Mouse (Mus musculus) hindbrain, embryonic 11.5 days (tissue): ENCODE results near the gene Vldlr. TPM values are rescaled to one million over a fixed set of nuclear protein-coding genes. Genes with fewer than 3 reads are reported as not detected.

Source experiments
- ATAC-seq: fragments of 200-750 bp; cut with Nextera tagmentation; 2 replicates; pipeline ENCODE4 v1.8.0; 2017; ENCODE audit warnings: mild to moderate bottlenecking, moderate TSS enrichment, moderate library complexity; ENCODE audit not compliant: low FRiP score
- DNase-seq: peaks from one replicate; pipeline ENCODE4 v3.0.0-alpha.2; 2015; ENCODE audit warnings: low spot score
- H3K27ac ChIP-seq: fragments of 300-500 bp; sonication (generic); 2 replicates; pipeline ENCODE4 v1.5.1; 2014; ENCODE audit warnings: mild to moderate bottlenecking, low read depth, low read length
- H3K27me3 ChIP-seq: fragments of 300-500 bp; sonication (generic); 2 replicates; pipeline ENCODE4 v1.6.1; 2014; ENCODE audit warnings: mild to moderate bottlenecking, low read length, moderate library complexity, mixed read lengths; ENCODE audit not compliant: control insufficient read depth, insufficient read depth
- H3K36me3 ChIP-seq: fragments of 300-500 bp; sonication (generic); 2 replicates; pipeline ENCODE4 v1.6.1; 2014; ENCODE audit warnings: mild to moderate bottlenecking, low read length, moderate library complexity, mixed read lengths; ENCODE audit not compliant: control insufficient read depth, insufficient read depth
- H3K4me1 ChIP-seq: fragments of 300-500 bp; sonication (generic); replicated peaks from 2 replicates; pipeline ENCODE4 v1.6.1; 2014; ENCODE audit warnings: low read length, mixed read lengths; ENCODE audit not compliant: control insufficient read depth, insufficient read depth
- H3K4me2 ChIP-seq: fragments of 300-500 bp; sonication (generic); replicated peaks from 2 replicates; pipeline ENCODE4 v1.6.1; 2014; ENCODE audit warnings: mild to moderate bottlenecking, low read depth, low read length
- H3K4me3 ChIP-seq: fragments of 300-500 bp; sonication (generic); 2 replicates; pipeline ENCODE4 v1.5.1; 2014; ENCODE audit warnings: low read depth, low read length
- H3K9ac ChIP-seq: fragments of 300-500 bp; sonication (generic); 2 replicates; pipeline ENCODE4 v1.6.1; 2014; ENCODE audit warnings: low read depth, low read length
- H3K9me3 ChIP-seq: fragments of 300-500 bp; sonication (generic); 2 replicates; pipeline ENCODE4 v1.6.1; 2016; ENCODE audit warnings: low read length; ENCODE audit not compliant: control insufficient read depth
- WGBS: fragments of 180-500 bp; shearing (Covaris S2); extraction: QIAGEN DNeasy Blood & Tissue Kit; methylation state at CpG from one replicate; pipeline ENCODE4 v1.1.7; 2014; 5-methylcytosine and 5-hydroxymethylcytosine counted together
- polyA plus RNA-seq: library from polyadenylated mRNA; unstranded; fragments of >200 nt; fragmentation: Nextera tagmentation; extraction: Ambion mirVana; gene quantifications from 2 replicates; pipeline ENCODE4 v1.2.1, GENCODE M21; 2014

Vldlr gene
- polyA plus RNA-seq = 9.9 and 10.4 TPM in 2 replicates

GRCm38 (mm10) chr19:27216318-27216717, at the start of gene Vldlr:
Vldlr (plus strand) TSS chr19:27216484.
- WGBS = 3% methylated on average over 11 of the region's 11 CpGs
- H3K9ac ChIP-seq = peak within 1 kb of the TSS; percentile 69
- H3K36me3 ChIP-seq = no peaks in the 10 kb centered on the region
- no peak for ATAC-seq
- no peak for DNase-seq
- no peaks in the 10 kb centered on the region for H3K4me1 ChIP-seq
- H3K9me3 ChIP-seq = no peaks in the 10 kb centered on the region
- H3K4me2 ChIP-seq = peak within 1 kb of the TSS; percentile 87
- H3K27ac ChIP-seq = peak within 1 kb of the TSS; percentile 78
- H3K27me3 ChIP-seq = no peaks in the 10 kb centered on the region
- peak within 1 kb of the TSS; percentile 78 for H3K4me3 ChIP-seq

- no peaks in the 10 kb centered on the region for H3K9me3 ChIP-seq
- H3K27me3 ChIP-seq = no peaks in the 10 kb centered on the region
- H3K4me2 ChIP-seq = no peak overlapping the region
- ATAC-seq (no peak), DNase-seq (no peak)
- H3K4me3 ChIP-seq = no peak overlapping the region
- no peaks in the 10 kb centered on the region for H3K36me3 ChIP-seq
- H3K9ac ChIP-seq = no peak overlapping the region
- WGBS = 74% methylated on average over 5 of the region's 5 CpGs
- no peaks in the 10 kb centered on the region for H3K4me1 ChIP-seq
- H3K27ac ChIP-seq = no peak overlapping the region
These were observed 48.5 kb upstream of the Vldlr start for GRCm38 (mm10) chr19:27167601-27168319.

GRCm38 (mm10) chr19:27173836-27174235, 42.4 kb upstream of the Vldlr start:
- Histone ChIP-seq H3K4me1 (no peaks in the 10 kb centered on the region), H3K9ac (no peak overlapping the region), H3K4me3 (no peak overlapping the region), H3K27me3 (no peaks in the 10 kb centered on the region), H3K27ac (no peak overlapping the region), H3K36me3 (no peaks in the 10 kb centered on the region), H3K4me2 (no peak overlapping the region), H3K9me3 (no peaks in the 10 kb centered on the region)
- no peak for DNase-seq
- no peak for ATAC-seq
- 85% methylated on average over 2 of the region's 2 CpGs for WGBS

GRCm38 (mm10) chr19:27175617-27176016, 40.7 kb upstream of the Vldlr start:
- DNase-seq (no peak), ATAC-seq (no peak)
- no peak overlapping the region for H3K4me2 ChIP-seq
- no peak overlapping the region for H3K9ac ChIP-seq
- H3K36me3 ChIP-seq = no peaks in the 10 kb centered on the region
- no peaks in the 10 kb centered on the region for H3K4me1 ChIP-seq
- WGBS = 86% methylated on average over 1 of the region's 1 CpGs
- H3K27ac ChIP-seq = no peak overlapping the region
- H3K27me3 ChIP-seq = no peaks in the 10 kb centered on the region
- no peak overlapping the region for H3K4me3 ChIP-seq
- no peaks in the 10 kb centered on the region for H3K9me3 ChIP-seq

GRCm38 (mm10) chr19:27176558-27176957, 39.7 kb upstream of the Vldlr start:
- no peak overlapping the region for H3K4me2 ChIP-seq
- H3K4me1 ChIP-seq = no peaks in the 10 kb centered on the region
- 96% methylated on average over 4 of the region's 4 CpGs for WGBS
- no peaks in the 10 kb centered on the region for H3K9me3 ChIP-seq
- no peak overlapping the region for H3K27ac ChIP-seq
- no peaks in the 10 kb centered on the region for H3K36me3 ChIP-seq
- H3K4me3 ChIP-seq = no peak overlapping the region
- H3K9ac ChIP-seq = no peak overlapping the region
- ATAC-seq = no peak
- no peak for DNase-seq
- H3K27me3 ChIP-seq = no peaks in the 10 kb centered on the region

- DNase-seq = no peak
- no peaks in the 10 kb centered on the region for H3K27me3 ChIP-seq
- ATAC-seq = no peak
- H3K4me2 ChIP-seq = no peak overlapping the region
- 89% methylated on average over 5 of the region's 5 CpGs for WGBS
- no peak overlapping the region for H3K27ac ChIP-seq
- H3K4me3 ChIP-seq = no peak overlapping the region
- no peak overlapping the region for H3K9ac ChIP-seq
- H3K36me3 ChIP-seq = no peaks in the 10 kb centered on the region
- H3K4me1 ChIP-seq = no peaks in the 10 kb centered on the region
- H3K9me3 ChIP-seq = no peaks in the 10 kb centered on the region
These were observed 38.0 kb upstream of the Vldlr start for GRCm38 (mm10) chr19:27178195-27178807.

GRCm38 (mm10) chr19:27180351-27181122, 35.7 kb upstream of the Vldlr start:
- Histone ChIP-seq H3K9me3 (no peaks in the 10 kb centered on the region), H3K4me3 (no peak overlapping the region), H3K27me3 (no peaks in the 10 kb centered on the region), H3K36me3 (no peaks in the 10 kb centered on the region), H3K4me1 (no peaks in the 10 kb centered on the region), H3K27ac (no peak overlapping the region), H3K9ac (no peak overlapping the region), H3K4me2 (no peak overlapping the region)
- no peak for ATAC-seq
- 87% methylated on average over 18 of the region's 18 CpGs for WGBS
- DNase-seq = no peak

- H3K27me3 ChIP-seq = no peaks in the 10 kb centered on the region
- H3K27ac ChIP-seq = no peak overlapping the region
- no peak overlapping the region for H3K9ac ChIP-seq
- H3K4me1 ChIP-seq = no peaks in the 10 kb centered on the region
- no peaks in the 10 kb centered on the region for H3K36me3 ChIP-seq
- 92% methylated on average over 7 of the region's 7 CpGs for WGBS
- no peak for DNase-seq
- no peak for ATAC-seq
- no peaks in the 10 kb centered on the region for H3K9me3 ChIP-seq
- H3K4me2 ChIP-seq = no peak overlapping the region
- no peak overlapping the region for H3K4me3 ChIP-seq
These were observed 32.8 kb upstream of the Vldlr start for GRCm38 (mm10) chr19:27183511-27183910.
